Mouse (Mus musculus) liver, postnatal 0 days (tissue): ENCODE measurements around the gene Nkx2-5.

Experiments
- CTCF ChIP-seq: sonication (generic); IDR thresholded peaks from 2 replicates; pipeline ENCODE4 v1.5.1; 2016; ENCODE audit warnings: antibody characterized with exemption, low read depth
- EP300 ChIP-seq: IDR thresholded peaks from 2 replicates; pipeline ENCODE4 v1.6.1; 2016; ENCODE audit warnings: antibody characterized with exemption, low read depth, mild to moderate bottlenecking

GRCm38 (mm10) chr17:26794744-26795143, 50.1 kb downstream of the Nkx2-5 start:
- TF ChIP-seq CTCF (peak; percentile 86), EP300 (no peak)
